Mouse (Mus musculus): Measurements from ENCODE around the gene Lsamp.
A peak's percentile ranks its signal among the peaks of the same experiment; 100 is the strongest.

Gene Lsamp

GRCm38 (mm10) chr16:40290132-40290531 lies 306.0 kb downstream of the Lsamp start:
- no peak for DNase-seq

DNA sequence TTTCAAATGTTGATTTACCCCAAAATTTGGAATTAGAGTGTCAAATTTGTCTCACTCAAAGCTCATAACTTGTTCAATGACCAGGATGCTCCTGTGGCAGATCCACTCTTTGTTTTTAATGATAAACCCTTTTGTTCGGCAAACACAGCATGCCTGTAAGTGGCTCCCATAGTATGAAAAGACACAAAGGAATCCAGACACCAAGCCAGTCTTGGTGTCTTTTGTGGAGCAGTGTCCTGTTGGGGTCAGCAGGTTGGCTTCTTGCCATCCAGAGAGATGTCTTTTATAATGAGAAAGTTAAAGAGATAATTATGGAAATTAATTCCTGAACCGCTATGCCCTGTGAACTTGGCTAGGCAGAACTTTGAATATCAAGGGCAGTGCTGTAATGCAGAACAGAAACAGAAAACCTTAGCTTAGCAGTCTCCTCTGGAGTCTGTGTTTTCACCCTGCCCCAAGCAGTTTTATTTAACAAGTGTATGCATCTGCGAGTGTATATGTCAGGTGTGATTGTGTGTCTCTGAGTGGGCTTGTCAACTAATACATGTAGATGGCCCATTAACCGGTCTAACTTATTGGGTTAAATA lies 310.2 kb downstream of the Lsamp start:
- DNase-seq, result no peak

DNA sequence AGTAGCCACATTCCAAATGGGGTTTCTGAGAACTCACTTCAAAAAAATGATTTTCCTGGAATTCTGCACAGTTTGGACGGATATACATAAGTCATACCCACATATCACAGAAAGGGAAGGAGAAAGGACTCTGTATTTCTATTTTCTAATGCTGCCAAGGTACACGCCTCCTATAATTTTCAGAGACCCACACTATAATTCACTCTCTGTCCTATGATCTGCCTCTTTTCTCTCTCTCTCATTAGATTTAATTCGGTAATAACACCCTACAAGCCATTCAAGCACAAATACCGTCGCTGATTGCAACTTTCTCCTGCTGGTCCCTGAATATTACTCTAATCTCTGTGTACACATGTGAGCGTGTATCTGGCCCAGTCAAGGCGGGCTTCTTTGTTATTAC lies 311.1 kb downstream of the Lsamp start:
- DNase-seq, result no peak

DNA sequence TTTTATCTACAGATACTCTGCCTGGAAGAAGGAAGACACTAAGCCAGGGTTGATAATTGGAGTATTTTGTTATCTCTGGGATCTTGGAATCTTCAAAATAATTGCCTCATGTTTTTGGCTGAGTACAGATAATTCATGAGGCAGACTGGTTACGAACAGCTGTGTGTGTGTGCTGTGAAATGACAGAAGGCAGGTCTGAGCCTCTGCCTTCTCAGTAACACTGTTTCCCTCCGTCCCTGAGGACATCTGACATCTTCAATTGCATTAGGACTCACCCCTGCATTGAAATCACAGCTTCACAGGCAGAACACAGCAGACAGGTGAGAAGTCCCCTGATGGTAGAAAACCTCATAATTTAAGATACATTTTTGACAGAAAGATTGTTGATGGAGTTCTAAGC lies 323.5 kb downstream of the Lsamp start:
- DNase-seq, result no peak

- no peak for DNase-seq
Observed at GRCm38 (mm10) chr16:40316199-40316598, 332.0 kb downstream of the Lsamp start.

DNA sequence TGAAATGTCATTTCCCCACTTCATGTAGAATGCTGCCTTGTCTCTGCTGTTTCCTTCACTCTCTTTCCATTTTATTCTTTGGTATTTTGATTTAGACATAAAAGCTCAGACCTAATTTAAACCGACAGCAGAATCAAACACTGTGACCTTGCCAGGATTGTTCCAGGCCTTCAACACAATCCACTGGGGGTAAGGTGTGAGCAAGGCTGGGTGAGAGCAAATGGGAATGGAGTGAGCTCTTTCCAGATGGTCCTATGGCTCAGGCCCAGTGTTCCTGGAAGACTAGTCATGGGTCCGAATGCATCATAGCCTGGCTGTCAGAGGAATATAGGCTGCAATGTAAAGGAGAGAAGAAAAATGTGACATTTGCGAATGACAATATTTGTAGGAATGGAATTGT lies 340.6 kb downstream of the Lsamp start:
- DNase-seq, result no peak

DNA sequence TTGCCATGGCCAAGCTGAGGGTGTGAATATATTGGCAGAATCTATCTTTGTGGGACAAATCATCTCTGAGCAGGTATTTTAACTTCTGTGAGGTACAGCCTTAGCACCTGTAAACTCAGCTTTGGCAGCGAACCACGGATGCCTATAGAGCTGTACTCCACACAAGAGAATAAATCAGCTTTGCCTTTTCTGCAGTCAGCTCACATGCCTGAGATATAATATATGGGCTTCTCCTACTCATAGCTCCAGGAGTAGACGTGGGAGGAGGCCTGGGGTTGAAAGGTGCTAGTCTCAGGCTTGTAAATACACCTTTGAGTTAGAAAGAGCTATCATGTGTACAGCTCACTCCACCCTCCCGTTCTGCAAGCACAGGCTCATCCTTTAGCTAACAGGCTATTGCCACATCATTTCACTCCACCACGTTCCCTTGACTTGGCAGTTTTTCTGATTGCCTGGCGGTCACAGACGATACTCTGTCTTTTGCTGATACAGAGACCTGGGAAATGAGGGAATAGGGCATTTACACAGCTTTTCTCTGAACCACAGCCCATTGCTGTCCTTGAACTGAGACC lies 344.2 kb downstream of the Lsamp start:
- no peak for DNase-seq

DNA sequence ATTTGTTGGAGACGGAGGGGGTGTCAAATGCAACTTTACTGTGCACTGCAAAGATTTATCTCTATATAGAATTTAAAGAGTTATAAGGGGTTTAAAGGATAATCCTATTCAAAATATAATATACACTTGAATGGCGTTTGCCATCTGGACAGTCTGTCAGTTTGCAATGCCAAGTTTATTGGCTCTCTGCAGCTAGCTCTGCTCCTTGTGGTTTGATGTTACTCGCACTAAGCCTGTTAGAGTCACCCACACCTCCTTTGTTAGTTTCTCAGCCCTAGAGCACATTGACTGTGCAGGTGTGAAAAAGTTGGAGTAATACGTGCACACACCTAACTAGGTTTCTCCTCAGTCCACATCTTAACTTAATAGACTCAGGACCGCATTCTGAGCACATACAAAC lies 385.5 kb downstream of the Lsamp start:
- DNase-seq, result no peak

DNA sequence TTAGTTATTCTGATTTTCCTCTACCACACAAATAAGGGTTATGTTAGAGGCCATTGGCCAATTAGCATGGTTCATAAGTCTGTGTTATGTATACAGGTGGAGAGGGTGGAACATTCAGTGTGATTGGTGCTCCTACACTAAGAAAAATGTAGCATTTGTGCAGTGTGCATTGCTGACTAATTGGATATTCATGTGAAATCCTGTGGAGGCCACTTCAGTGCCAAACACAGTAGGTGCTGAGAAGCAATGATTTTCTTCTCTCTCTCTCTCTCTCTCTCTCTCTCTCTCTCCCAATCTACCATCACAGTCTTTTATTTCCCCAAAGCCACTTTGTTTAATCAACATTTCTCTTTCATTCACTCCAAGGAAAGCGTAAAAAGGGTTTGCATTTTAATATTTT lies 387.1 kb downstream of the Lsamp start:
- DNase-seq, result no peak

DNA sequence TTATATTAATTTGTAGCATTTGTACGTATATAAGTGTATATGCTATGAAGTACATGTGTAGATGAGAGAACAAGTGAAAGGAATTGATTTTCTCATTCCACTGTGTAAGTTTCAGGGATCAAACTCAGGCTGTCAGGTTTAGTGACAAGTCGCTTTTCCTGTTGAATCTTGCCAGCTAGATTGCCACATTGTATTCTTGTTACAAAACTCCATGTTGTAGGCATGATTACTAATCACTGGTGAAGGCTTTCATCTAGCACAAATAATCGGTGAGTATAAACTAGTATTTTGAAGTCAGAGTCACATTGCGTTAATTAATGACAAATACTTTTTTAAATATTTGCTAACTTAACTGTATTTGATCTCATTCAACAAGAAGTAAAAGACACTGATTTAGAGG lies 391.2 kb downstream of the Lsamp start:
- no peak for DNase-seq

DNA sequence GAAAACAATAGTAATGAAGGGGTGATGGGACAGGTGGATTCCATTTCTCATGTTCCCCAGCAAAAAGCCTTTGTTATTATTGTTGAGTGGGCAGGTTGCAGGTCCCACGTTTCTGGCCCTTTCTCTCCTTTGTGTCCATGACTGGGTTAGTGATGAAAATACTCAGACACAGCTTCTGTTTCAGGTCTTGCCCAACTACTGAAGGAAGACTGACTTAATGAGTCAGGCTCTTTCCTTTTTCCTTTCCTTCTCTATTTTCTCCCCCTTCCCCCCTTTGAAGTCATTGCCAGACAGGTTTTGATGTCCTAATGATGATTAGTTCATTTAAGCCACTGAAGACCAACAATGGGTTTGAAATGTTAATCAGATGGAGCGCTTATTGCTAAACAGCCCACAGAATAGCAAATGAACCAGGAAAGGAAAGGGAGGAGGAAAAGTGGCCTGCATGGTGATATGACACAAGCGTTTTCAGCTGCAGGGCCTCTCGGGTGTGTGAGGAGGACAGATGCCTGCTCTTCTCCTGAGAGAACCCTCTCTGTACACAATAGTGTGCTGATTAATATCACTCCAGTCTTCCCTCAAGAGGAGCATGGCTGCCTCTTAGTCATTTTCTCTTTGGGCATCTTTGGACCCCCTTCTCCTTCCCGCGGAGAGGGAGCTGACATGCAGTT lies 393.1 kb downstream of the Lsamp start:
- DNase-seq, result no peak

DNA sequence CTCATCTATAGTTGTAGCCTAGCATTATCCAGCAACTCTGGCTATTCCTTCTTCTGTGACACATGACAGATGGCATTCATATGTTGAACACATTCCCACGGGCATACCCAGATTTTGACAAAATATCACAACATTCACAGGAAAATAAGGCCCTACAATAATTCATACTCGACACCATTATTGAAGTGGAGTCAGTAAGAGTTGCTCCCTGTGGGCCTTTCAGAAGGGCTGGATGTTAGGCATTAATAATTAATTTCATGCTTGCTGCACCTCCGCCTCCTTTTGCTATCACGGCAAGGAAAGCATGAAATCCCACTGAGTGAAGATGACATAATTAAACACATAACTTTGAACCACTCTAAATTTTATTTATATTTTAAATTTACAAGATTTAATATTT lies 407.9 kb downstream of the Lsamp start:
- no peak for DNase-seq

DNA sequence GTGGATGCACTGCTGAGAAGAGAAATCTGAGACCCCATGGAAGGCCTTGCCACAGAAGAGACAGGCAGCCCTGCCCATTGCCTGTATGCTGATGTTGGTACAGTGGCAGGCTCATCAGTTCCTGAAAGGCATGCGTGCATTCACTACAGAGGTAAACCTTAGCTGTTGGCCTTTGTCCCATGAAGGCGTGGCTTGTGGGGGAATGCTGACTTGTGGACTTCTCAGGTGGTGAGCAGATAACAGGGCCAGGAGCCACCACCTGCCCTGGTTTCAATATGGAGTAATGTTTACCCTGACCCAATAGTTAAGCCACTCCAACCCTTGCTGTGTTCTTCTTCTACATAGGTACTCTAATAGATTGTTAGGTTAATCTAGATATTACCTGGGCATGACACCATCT lies 415.4 kb downstream of the Lsamp start:
- DNase-seq, result no peak

DNA sequence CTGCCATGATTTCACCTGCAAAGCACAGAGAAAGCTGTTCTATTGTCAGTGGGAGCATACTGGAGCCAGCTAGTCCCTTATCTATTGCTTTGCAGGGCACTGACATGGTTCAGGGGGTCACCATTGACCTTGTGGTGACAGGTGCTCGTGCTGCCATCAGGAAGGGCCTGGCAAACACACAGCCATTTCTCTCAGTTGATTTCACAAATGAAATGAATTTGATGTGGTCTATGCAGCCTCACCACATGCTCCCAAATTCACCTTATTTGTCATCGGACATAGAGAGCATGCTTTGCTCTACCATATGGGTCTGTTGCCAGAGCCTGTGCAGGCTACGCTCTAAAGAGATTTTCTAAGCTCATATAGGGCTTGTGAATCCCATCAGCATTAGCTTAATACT lies 450.1 kb downstream of the Lsamp start:
- no peak for DNase-seq

DNA sequence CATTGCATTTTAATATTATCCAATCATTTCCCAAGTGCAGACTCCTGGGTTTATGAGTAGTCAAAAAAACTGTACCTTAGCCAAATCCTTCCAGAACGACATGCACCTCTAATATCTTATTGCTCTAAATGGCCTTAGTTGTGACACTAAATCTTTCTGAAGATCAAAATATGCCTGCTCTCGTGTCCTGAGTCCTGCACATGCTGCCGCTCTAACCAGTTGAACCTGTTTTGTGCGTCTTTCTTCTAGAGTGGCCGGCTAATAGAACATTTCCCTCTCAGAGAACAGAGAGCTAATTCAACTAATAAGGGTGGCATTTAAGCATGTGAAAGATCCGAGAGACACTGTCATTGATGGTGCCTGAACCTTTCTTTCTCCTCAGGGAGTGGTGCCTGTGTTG lies 452.3 kb downstream of the Lsamp start:
- no peak for DNase-seq

DNA sequence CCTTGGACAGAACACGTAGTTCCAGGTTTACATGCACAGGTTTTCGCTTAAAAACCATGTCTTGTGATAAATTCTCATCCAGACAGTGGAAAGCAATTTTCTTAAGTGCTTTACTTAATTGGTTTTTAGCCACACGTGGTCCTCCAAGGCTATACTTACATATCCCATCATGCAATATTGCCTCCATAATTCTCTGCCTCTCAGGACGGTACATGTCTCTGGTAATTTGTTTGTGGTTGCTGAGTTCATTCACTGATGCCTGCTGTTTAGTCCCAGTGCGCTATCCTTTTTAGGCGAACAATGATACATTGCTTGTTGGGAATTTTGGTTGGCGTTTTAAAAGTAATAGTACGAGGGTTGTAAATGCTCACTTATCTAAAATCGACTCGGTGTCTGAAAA lies 453.7 kb downstream of the Lsamp start:
- no peak for DNase-seq

GRCm38 (mm10) chr16:40438876-40439275 lies 454.7 kb downstream of the Lsamp start:
- DNase-seq, result no peak

DNA sequence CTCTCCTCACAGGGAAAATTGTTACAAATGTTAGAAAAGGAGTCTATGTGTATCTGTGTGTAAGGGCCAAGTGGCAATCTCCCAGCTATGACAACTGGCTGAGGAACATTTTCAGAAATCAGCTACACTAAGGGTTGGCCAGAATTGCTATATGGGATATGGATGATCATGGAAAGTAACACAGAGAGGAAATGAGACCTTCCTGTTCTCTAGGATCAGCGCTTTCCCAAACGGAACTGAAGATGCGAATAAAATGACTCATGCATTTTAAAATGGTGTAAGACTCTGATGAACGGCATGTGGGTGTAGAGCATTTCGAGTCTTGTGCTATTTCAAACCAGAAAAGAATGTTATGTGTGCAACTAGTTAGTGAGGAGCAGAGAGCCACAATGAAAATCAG lies 462.4 kb downstream of the Lsamp start:
- no peak for DNase-seq

- no peak for DNase-seq
Observed at GRCm38 (mm10) chr16:40463411-40464058, 479.4 kb downstream of the Lsamp start.

DNA sequence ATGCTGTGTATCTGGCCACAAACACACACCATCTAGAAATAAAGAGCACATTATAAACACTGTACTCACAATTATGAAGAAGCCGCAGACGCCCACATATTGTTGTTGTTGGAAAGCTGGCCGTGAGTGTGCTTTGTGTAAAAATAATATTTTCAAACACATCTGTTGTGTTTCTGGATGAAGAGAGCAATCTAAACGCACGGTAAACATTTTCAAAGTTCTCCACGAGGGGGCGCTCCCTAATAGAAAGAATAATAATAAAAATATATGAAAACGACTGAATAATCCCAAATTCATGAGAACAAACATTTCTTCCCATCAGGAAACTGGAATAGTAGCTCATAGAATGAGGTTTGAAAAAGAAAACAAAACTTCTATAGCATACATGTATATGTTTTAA lies 482.4 kb downstream of the Lsamp start:
- peak; percentile 16 for DNase-seq

DNA sequence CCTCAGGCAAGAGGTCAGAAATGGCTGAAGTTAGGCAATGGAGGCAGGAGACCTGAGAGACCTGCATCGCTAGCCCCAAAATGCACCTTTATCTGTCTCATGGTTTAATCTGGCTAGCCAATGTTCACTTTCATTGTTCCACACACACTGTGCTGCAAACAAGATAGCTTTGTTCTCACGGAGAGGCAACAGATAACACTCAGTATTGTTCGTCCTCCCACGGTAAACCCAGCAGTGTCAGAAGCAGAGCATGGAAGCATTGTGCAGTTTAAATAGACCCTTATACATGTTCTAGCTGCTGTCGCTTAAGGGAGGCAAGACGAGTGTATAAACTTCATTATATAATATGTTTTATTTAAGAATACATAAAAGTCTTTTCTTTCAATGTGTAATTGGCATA lies 486.8 kb downstream of the Lsamp start:
- DNase-seq, result no peak

DNA sequence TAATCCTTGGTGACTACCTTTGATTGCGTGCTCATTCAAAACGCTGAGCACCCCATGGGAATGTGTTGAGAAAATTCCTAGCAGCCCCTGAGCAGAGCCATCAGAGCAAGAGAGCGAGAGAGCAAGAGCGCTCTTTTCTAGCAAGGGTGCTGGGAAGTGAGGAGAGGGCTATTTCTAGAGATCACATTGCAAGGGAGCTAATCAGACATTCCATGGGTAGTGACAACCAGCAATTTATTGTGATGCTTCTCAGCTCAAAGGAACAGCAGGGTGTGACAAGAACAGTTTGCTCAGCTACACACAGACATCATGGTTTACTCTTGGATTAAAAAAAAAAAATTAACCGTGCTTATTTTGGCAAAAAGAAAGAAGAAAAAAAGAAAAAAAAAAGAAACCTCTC lies 487.8 kb downstream of the Lsamp start:
- no peak for DNase-seq

DNA sequence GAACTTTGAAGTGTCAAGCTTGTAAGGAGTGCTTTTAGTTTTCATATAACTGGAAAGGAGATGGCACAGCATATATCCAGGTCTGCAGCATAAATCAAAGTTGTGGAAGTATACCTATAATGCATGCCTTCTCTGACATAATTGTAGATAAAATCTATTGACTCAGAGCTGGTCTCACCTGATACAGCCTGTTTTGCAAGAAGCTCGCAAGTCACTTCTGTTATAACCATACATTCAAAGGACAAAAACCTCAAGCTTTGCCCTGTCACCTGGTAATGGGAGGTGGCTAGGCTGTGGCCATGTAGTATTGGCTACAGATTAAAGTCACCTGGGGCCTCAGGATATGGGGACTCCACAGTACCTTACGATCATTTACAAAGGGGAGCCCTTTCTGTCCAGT lies 507.4 kb downstream of the Lsamp start:
- no peak for DNase-seq

DNA sequence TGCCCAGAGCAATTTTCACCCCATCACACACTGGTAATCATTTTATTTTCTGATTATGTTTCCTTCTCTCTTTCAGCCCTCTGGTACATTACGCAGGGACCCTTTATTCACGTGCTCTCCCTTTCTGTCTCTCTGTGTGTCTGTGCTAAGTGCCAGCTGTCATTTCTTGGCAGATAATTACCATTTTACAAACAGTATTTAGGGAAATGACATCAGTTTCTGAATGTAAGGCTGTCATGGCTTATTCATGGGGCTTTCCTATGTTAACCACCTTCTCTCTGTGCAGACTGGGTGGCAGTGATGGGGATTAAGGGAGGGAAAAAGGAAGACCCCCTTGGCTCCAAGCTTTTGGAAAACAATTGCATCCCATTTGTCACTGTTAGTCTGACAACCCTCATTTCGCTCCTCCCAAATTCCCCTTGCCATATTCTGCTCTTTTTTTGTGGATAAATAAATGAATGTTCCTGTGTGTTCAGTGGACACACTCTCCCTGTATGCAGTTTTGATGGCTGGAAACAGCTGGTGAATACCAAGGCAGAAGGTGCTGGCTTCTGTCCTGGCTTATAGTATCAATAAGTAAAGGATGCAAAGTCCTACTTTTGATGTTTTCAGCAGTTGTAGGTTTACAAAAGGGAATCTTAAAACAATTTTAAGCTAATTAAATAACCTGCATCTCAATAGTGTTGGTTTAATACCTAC lies 520.2 kb downstream of the Lsamp start:
- DNase-seq, result no peak

Data from cerebellum, adult 11 months (tissue).